Mouse (Mus musculus) cortical plate, adult 2 months (tissue): ENCODE measurements around the gene Il21r.

Source experiments
- CTCF ChIP-seq: fragments of 200-500 bp; IDR thresholded peaks from 2 replicates; pipeline ENCODE4 v1.5.1; 2011; ENCODE audit warnings: mild to moderate bottlenecking, control low read depth, low read length; ENCODE audit not compliant: insufficient read depth; ENCODE audit errors: extremely low read depth
- POLR2A ChIP-seq: fragments of 200-500 bp; IDR thresholded peaks from 2 replicates; pipeline ENCODE4 v1.6.1; 2011; ENCODE audit warnings: mild to moderate bottlenecking, low read length, control low read depth; ENCODE audit not compliant: insufficient read depth; ENCODE audit errors: extremely low read depth

- TF ChIP-seq CTCF, result no peak
- no peak for TF ChIP-seq POLR2A
These were observed 44.2 kb upstream of the Il21r start for GRCm38 (mm10) chr7:125558997-125559396.
